Mouse (Mus musculus) ES-Bruce4 (cell line): Measurements from ENCODE around the gene Arrb1. TPM values are rescaled to one million over a fixed set of nuclear protein-coding genes. Genes with fewer than 3 reads are reported as not detected.

Experiments
- H3K27ac ChIP-seq: 2 replicates; pipeline ENCODE4 v1.5.1; 2012; ENCODE audit warnings: low read length, inconsistent platforms; ENCODE audit not compliant: insufficient read depth
- H3K27me3 ChIP-seq: 2 replicates; pipeline ENCODE4 v1.6.1; 2012; ENCODE audit warnings: mild to moderate bottlenecking, low read length, inconsistent platforms; ENCODE audit not compliant: control insufficient read depth, poor library complexity, insufficient read depth, severe bottlenecking
- H3K36me3 ChIP-seq: 2 replicates; pipeline ENCODE4 v1.6.1; 2012; ENCODE audit warnings: inconsistent platforms, mild to moderate bottlenecking, low read length, moderate library complexity; ENCODE audit not compliant: control insufficient read depth, poor library complexity, insufficient read depth, severe bottlenecking
- H3K4me1 ChIP-seq: one replicate; pipeline ENCODE4 v1.8.1; 2011; ENCODE audit warnings: low read length; ENCODE audit not compliant: control insufficient read depth, insufficient read depth
- H3K4me3 ChIP-seq: 2 replicates; pipeline ENCODE4 v1.5.1; 2011; ENCODE audit warnings: low read depth, mild to moderate bottlenecking, low read length
- H3K9ac ChIP-seq: 2 replicates; pipeline ENCODE4 v1.6.1; 2012; ENCODE audit warnings: low read depth, mild to moderate bottlenecking, inconsistent platforms; ENCODE audit not compliant: poor library complexity, severe bottlenecking
- H3K9me3 ChIP-seq: replicated peaks from 2 replicates; pipeline ENCODE4 v1.6.1; 2012; ENCODE audit warnings: mild to moderate bottlenecking, low read length, inconsistent platforms; ENCODE audit not compliant: control insufficient read depth, poor library complexity, insufficient read depth, severe bottlenecking
- CTCF ChIP-seq: IDR thresholded peaks from one replicate; pipeline ENCODE4 v1.8.1; 2011; ENCODE audit warnings: low read depth, low read length
- EP300 ChIP-seq: IDR thresholded peaks from 2 replicates; pipeline ENCODE4 v1.6.1; 2011; ENCODE audit warnings: low read depth, low read length; ENCODE audit not compliant: insufficient read depth
- POLR2A ChIP-seq: IDR thresholded peaks from one replicate; pipeline ENCODE4 v1.8.1; 2011; ENCODE audit warnings: low read length; ENCODE audit not compliant: insufficient read depth
- polyA plus RNA-seq: library from polyadenylated mRNA; stranded (reverse); fragments of >200 nt; gene quantifications from 2 replicates; pipeline ENCODE4 v1.2.4, GENCODE M21; 2011; ENCODE audit warnings: low read depth; ENCODE audit not compliant: missing spikeins, insufficient read depth, insufficient read length

Arrb1 gene
- polyA plus RNA-seq = 28.9 and 31.7 TPM in 2 replicates

DNA sequence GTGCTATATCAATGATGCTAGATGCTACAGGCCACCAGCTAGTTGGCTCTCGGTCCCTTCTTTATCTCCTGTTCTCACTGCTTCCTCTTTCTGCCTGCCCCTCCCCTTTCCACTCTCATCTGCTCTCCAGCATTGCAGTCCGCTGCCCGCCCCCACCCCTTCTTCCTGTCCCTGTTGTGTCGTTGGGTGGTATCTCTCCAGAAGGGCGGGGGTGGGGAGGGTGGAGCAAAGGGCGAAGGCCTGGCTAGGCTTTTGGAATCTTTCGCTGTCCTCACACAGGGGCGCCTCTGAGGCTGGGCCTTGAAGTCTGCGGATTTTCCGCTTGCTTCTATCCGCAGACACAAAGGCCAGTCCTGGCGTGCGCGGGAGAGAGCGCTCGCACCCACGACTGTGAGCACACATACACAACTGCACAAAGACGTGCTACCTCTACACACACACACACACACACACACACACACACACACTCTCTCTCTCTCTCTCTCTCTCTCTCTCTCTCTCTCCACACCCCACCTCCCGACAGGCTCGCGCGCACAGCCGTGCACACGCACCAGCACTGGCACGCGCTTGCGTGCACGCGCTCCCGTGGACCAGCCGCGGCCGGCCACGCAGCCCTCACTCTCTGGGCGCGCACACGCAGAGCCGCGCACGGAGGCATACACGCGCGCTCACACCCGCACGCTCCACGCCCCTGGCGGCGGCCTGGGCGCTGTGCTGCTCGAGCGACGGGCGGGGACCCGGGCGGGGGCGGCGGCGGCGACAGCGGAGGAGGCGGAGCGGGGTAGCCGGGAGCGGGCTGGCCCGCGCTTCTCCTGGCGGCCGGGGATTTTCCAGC lies at the start of gene Arrb1:
TSS of gene Arrb1 (plus strand) at position 566 of the 835 bp plus-strand sequence.
- Histone ChIP-seq H3K27me3 (no peaks in the 10 kb centered on the region), H3K4me1 (peaks cover 12% of the 10 kb centered on the region)

DNA sequence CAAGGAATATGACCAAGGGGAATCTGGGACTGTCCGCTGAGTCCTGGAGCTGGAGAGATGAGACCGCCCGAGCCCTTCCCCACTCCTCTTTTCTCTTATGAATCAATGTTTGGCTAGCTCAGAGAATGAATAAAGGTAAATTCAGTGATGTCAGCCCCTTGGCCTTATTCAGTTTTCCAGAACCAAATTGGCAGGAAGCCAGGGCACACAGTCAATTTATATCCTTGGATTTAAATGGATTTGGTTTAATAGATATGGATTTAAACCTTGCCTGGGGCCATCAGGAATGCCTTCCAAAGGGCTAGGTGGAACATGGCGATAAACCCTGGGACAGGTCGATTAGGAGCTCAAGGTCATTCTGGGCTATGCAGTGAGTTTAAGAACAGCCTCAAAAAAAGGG lies 45.6 kb upstream of the Arrb1 start:
- no peak overlapping the region for H3K9ac ChIP-seq
- H3K36me3 ChIP-seq = no peaks in the 10 kb centered on the region
- TF ChIP-seq CTCF = no peak
- no peak for TF ChIP-seq POLR2A
- no peak for TF ChIP-seq EP300

More for the DNA sequence above, at the start of gene Arrb1:
- Histone ChIP-seq H3K36me3 (no peaks in the 10 kb centered on the region), H3K9me3 (no peaks in the 10 kb centered on the region), H3K4me3 (peak within 1 kb of the TSS; percentile 68), H3K27ac (no peak within 1 kb of the TSS; the same call in 1 of the 2 replicates), H3K9ac (peak within 1 kb of the TSS; percentile 41)
- no peak for TF ChIP-seq CTCF
- no peak for TF ChIP-seq POLR2A
- no peak for TF ChIP-seq EP300

DNA sequence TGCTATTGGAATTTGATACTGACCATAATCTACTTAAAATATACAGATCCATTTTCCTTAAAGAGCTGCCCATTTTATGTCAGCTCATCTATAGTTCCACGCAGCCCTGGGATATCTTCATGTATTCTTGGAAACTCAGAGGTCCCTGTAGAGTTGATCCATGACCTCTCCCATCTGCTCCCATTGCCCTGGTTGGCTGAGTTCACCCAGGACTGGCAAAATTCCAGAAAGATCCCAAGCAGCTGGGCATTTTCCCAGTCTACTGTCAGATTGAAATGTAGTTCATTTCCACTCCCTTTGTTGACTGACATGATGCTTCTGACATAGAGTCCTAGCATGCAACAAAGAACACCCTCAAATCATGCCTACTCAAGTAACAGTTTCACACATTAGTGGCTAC lies 36.1 kb upstream of the Arrb1 start:
- no peaks in the 10 kb centered on the region for H3K9me3 ChIP-seq
- no peak overlapping the region for H3K4me3 ChIP-seq
- H3K27me3 ChIP-seq = no peaks in the 10 kb centered on the region
- H3K27ac ChIP-seq = no peak overlapping the region
- TF ChIP-seq CTCF = no peak
- no peak for TF ChIP-seq POLR2A
- TF ChIP-seq EP300 = no peak
- no peak overlapping the region for H3K9ac ChIP-seq
- no peaks in the 10 kb centered on the region for H3K4me1 ChIP-seq
- no peaks in the 10 kb centered on the region for H3K36me3 ChIP-seq

More for the DNA sequence above, 45.6 kb upstream of the Arrb1 start:
- Histone ChIP-seq H3K27ac (no peak overlapping the region), H3K9me3 (peaks cover 4% of the 10 kb centered on the region; the same call in 1 of the 2 replicates), H3K4me1 (peaks cover 1% of the 10 kb centered on the region), H3K4me3 (no peak overlapping the region), H3K27me3 (no peaks in the 10 kb centered on the region)

DNA sequence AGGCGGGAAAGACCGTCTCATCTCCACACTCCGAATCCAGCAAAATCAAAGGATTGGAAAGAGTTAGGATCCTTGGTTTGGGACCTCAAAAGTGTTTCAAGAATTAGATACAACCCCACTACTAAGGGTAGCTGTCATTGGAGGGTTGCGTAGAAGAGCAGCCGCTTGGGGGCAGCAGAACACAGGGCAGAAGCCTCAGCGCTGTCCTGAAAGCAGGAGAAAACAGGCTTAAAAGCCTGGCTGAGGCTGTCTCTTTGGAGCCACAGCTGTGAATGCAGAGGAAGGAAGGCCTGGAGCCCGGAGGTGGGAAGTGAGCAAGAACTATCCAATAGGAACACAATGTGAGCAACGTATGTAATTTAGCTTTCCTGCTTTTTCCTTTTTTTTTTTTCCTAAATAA lies 35.1 kb upstream of the Arrb1 start:
- TF ChIP-seq CTCF (peak; percentile 93), POLR2A (no peak)
- Histone ChIP-seq H3K9me3 (no peaks in the 10 kb centered on the region), H3K27ac (no peak overlapping the region)

GRCm38 (mm10) chr7:99500655-99501054 lies 34.6 kb upstream of the Arrb1 start:
- Histone ChIP-seq H3K9ac (no peak overlapping the region), H3K4me3 (no peak overlapping the region), H3K27ac (no peak overlapping the region), H3K9me3 (no peaks in the 10 kb centered on the region), H3K36me3 (no peaks in the 10 kb centered on the region), H3K4me1 (no peaks in the 10 kb centered on the region), H3K27me3 (no peaks in the 10 kb centered on the region)
- TF ChIP-seq CTCF (no peak), EP300 (no peak), POLR2A (no peak)

More for the DNA sequence above, 35.1 kb upstream of the Arrb1 start:
- Histone ChIP-seq H3K9ac (no peak overlapping the region), H3K4me3 (no peak overlapping the region), H3K36me3 (no peaks in the 10 kb centered on the region), H3K27me3 (no peaks in the 10 kb centered on the region), H3K4me1 (no peaks in the 10 kb centered on the region)

- H3K9ac ChIP-seq = no peak overlapping the region
- H3K4me1 ChIP-seq = no peaks in the 10 kb centered on the region
- H3K9me3 ChIP-seq = no peaks in the 10 kb centered on the region
- TF ChIP-seq EP300 = no peak
- no peak for TF ChIP-seq POLR2A
- no peak for TF ChIP-seq CTCF
- H3K27ac ChIP-seq = no peak overlapping the region
- H3K27me3 ChIP-seq = no peaks in the 10 kb centered on the region
- H3K36me3 ChIP-seq = no peaks in the 10 kb centered on the region
- no peak overlapping the region for H3K4me3 ChIP-seq
Measured at GRCm38 (mm10) chr7:99501148-99501547, 34.1 kb upstream of the Arrb1 start.
